Mouse (Mus musculus) ES-Bruce4 (cell line): ENCODE results near the gene Kcnk12. TPM values are rescaled to one million over a fixed set of nuclear protein-coding genes. Genes with fewer than 3 reads are reported as not detected.

Source experiments
- H3K27ac ChIP-seq: 2 replicates; pipeline ENCODE4 v1.5.1; 2012; ENCODE audit warnings: low read length, inconsistent platforms; ENCODE audit not compliant: insufficient read depth
- H3K27me3 ChIP-seq: 2 replicates; pipeline ENCODE4 v1.6.1; 2012; ENCODE audit warnings: mild to moderate bottlenecking, low read length, inconsistent platforms; ENCODE audit not compliant: control insufficient read depth, poor library complexity, insufficient read depth, severe bottlenecking
- H3K36me3 ChIP-seq: 2 replicates; pipeline ENCODE4 v1.6.1; 2012; ENCODE audit warnings: inconsistent platforms, mild to moderate bottlenecking, low read length, moderate library complexity; ENCODE audit not compliant: control insufficient read depth, poor library complexity, insufficient read depth, severe bottlenecking
- H3K4me1 ChIP-seq: one replicate; pipeline ENCODE4 v1.8.1; 2011; ENCODE audit warnings: low read length; ENCODE audit not compliant: control insufficient read depth, insufficient read depth
- H3K4me3 ChIP-seq: 2 replicates; pipeline ENCODE4 v1.5.1; 2011; ENCODE audit warnings: low read depth, mild to moderate bottlenecking, low read length
- H3K9ac ChIP-seq: 2 replicates; pipeline ENCODE4 v1.6.1; 2012; ENCODE audit warnings: low read depth, mild to moderate bottlenecking, inconsistent platforms; ENCODE audit not compliant: poor library complexity, severe bottlenecking
- H3K9me3 ChIP-seq: replicated peaks from 2 replicates; pipeline ENCODE4 v1.6.1; 2012; ENCODE audit warnings: mild to moderate bottlenecking, low read length, inconsistent platforms; ENCODE audit not compliant: control insufficient read depth, poor library complexity, insufficient read depth, severe bottlenecking
- CTCF ChIP-seq: IDR thresholded peaks from one replicate; pipeline ENCODE4 v1.8.1; 2011; ENCODE audit warnings: low read depth, low read length
- EP300 ChIP-seq: IDR thresholded peaks from 2 replicates; pipeline ENCODE4 v1.6.1; 2011; ENCODE audit warnings: low read depth, low read length; ENCODE audit not compliant: insufficient read depth
- POLR2A ChIP-seq: IDR thresholded peaks from one replicate; pipeline ENCODE4 v1.8.1; 2011; ENCODE audit warnings: low read length; ENCODE audit not compliant: insufficient read depth
- polyA plus RNA-seq: library from polyadenylated mRNA; stranded (reverse); fragments of >200 nt; gene quantifications from 2 replicates; pipeline ENCODE4 v1.2.4, GENCODE M21; 2011; ENCODE audit warnings: low read depth; ENCODE audit not compliant: missing spikeins, insufficient read depth, insufficient read length

The Kcnk12 gene
- polyA plus RNA-seq, 1 experiment: not detected

GRCm38 (mm10) chr17:87791517-87792098, 6.2 kb downstream of the Kcnk12 start:
- H3K27me3 ChIP-seq: peaks cover 7% of the 10 kb centered on the region
- no peak for TF ChIP-seq EP300
- TF ChIP-seq CTCF: no peak
- TF ChIP-seq POLR2A: no peak
- H3K36me3 ChIP-seq: no peaks in the 10 kb centered on the region
- H3K4me1 ChIP-seq: no peaks in the 10 kb centered on the region
- no peak overlapping the region for H3K4me3 ChIP-seq
- no peak overlapping the region for H3K9ac ChIP-seq
- no peaks in the 10 kb centered on the region for H3K9me3 ChIP-seq
- no peak overlapping the region for H3K27ac ChIP-seq

DNA sequence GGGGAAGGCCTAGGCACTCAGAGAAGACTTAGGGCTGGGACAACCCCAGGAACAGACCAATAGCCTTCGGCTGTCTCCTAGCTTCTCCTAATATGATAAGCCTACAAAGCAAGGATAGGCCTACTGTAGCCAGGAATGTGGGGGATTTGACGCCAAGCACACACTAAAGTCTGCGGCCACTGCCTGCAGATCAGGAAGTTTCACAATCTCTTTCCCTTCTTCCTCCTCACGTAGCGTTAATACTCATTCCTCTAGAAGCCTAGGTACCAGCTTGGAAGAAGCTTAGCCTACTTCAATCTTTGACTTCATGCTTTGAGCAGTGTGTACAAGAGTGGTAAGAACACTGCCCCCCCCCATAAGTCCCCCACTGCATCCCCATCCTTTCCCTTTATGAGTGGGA, 7.1 kb downstream of the Kcnk12 start:
- no peak for TF ChIP-seq CTCF
- TF ChIP-seq POLR2A: no peak
- no peak for TF ChIP-seq EP300

GRCm38 (mm10) chr17:87788216-87788615, 9.6 kb downstream of the Kcnk12 start:
- Histone ChIP-seq H3K4me1 (no peaks in the 10 kb centered on the region), H3K4me3 (no peak overlapping the region), H3K36me3 (no peaks in the 10 kb centered on the region), H3K27ac (no peak overlapping the region), H3K9ac (no peak overlapping the region), H3K9me3 (no peaks in the 10 kb centered on the region), H3K27me3 (no peaks in the 10 kb centered on the region)
- TF ChIP-seq CTCF (no peak), EP300 (no peak), POLR2A (no peak)

More for the DNA sequence above, 7.1 kb downstream of the Kcnk12 start:
- Histone ChIP-seq H3K4me3 (no peak overlapping the region), H3K9me3 (no peaks in the 10 kb centered on the region), H3K9ac (no peak overlapping the region), H3K4me1 (no peaks in the 10 kb centered on the region), H3K36me3 (no peaks in the 10 kb centered on the region), H3K27ac (no peak overlapping the region), H3K27me3 (no peaks in the 10 kb centered on the region)

- no peaks in the 10 kb centered on the region for H3K27me3 ChIP-seq
- H3K9ac ChIP-seq: no peak overlapping the region
- no peak overlapping the region for H3K4me3 ChIP-seq
- TF ChIP-seq POLR2A (no peak), EP300 (no peak), CTCF (no peak)
- H3K4me1 ChIP-seq: no peaks in the 10 kb centered on the region
- H3K27ac ChIP-seq: no peak overlapping the region
- H3K36me3 ChIP-seq: no peaks in the 10 kb centered on the region
- no peaks in the 10 kb centered on the region for H3K9me3 ChIP-seq
Measured at GRCm38 (mm10) chr17:87787711-87788110, 10.1 kb downstream of the Kcnk12 start.

GRCm38 (mm10) chr17:87785721-87786120, 12.1 kb downstream of the Kcnk12 start:
- Histone ChIP-seq H3K27me3 (no peaks in the 10 kb centered on the region), H3K9ac (no peak overlapping the region)

GRCm38 (mm10) chr17:87784911-87785310, 12.9 kb downstream of the Kcnk12 start:
- Histone ChIP-seq H3K27ac (no peak overlapping the region), H3K36me3 (no peaks in the 10 kb centered on the region), H3K9me3 (no peaks in the 10 kb centered on the region), H3K27me3 (no peaks in the 10 kb centered on the region), H3K4me3 (no peak overlapping the region), H3K9ac (no peak overlapping the region), H3K4me1 (no peaks in the 10 kb centered on the region)
- TF ChIP-seq EP300: no peak
- TF ChIP-seq POLR2A: no peak
- TF ChIP-seq CTCF: no peak

More at GRCm38 (mm10) chr17:87785721-87786120, 12.1 kb downstream of the Kcnk12 start:
- no peak for TF ChIP-seq POLR2A
- no peak overlapping the region for H3K27ac ChIP-seq
- H3K36me3 ChIP-seq: no peaks in the 10 kb centered on the region
- H3K9me3 ChIP-seq: no peaks in the 10 kb centered on the region
- no peaks in the 10 kb centered on the region for H3K4me1 ChIP-seq
- no peak overlapping the region for H3K4me3 ChIP-seq
